Comparison of ENCODE assay signal across 8 mouse cellular contexts in genomic region chr14:55824001-55824480, GRCm38 (mm10). TPM values are rescaled to one million over a fixed set of nuclear protein-coding genes. Genes with fewer than 3 reads are reported as not detected.
DNase-seq lines count a peak whose midpoint lies in the region; ATAC-seq lines count a peak whose summit lies in the region.

No protein-coding gene starts in this region.

- H3K27ac ChIP-seq in embryonic facial prominence, embryonic 13.5 days = peak overlapping the region; percentile 100
- peak overlapping the region; percentile 95 for H3K27ac ChIP-seq in heart, embryonic 15.5 days
- H3K27ac ChIP-seq in midbrain, embryonic 14.5 days (replicated peaks; ENCODE audit: low read depth, low read length) = peak overlapping the region; percentile 56; the same call in 1 of the 2 replicates

- peaks cover 28% of the 10 kb centered on the region for H3K36me3 ChIP-seq in embryonic facial prominence, embryonic 13.5 days
- H3K36me3 ChIP-seq in heart, embryonic 15.5 days = no peaks in the 10 kb centered on the region
- no peaks in the 10 kb centered on the region for H3K36me3 ChIP-seq in midbrain, embryonic 14.5 days (ENCODE audit: control insufficient read depth, insufficient read depth, low read length)

- peak overlapping the region; percentile 78 for H3K9ac ChIP-seq in embryonic facial prominence, embryonic 13.5 days
- peak overlapping the region; percentile 74 for H3K9ac ChIP-seq in heart, embryonic 15.5 days
- peak overlapping the region; percentile 71; the same call in 1 of the 2 replicates for H3K9ac ChIP-seq in midbrain, embryonic 14.5 days (replicated peaks; ENCODE audit: low read length)

- no peak for ATAC-seq in embryonic facial prominence, embryonic 13.5 days (ENCODE audit: insufficient number of reproducible peaks, insufficient read depth, low FRiP score, low TSS enrichment, low read depth)
- ATAC-seq in heart, embryonic 15.5 days (replicated peaks; ENCODE audit: insufficient number of reproducible peaks, insufficient read depth, low FRiP score, low read depth) = no peak
- ATAC-seq in midbrain, embryonic 14.5 days (ENCODE audit: low FRiP score, low TSS enrichment) = no peak
- no peak for ATAC-seq in erythroblast, adult 5-6 weeks (replicated peaks; ENCODE audit: low FRiP score, poor library complexity, severe bottlenecking)

- 1% methylated on average over 10 of the region's 10 CpGs for WGBS in embryonic facial prominence, embryonic 13.5 days
- 8% methylated on average over 10 of the region's 10 CpGs for WGBS in heart, embryonic 15.5 days
- 3% methylated on average over 10 of the region's 10 CpGs for WGBS in midbrain, embryonic 14.5 days

- peak; percentile 30 for DNase-seq in right cerebral cortex, postnatal 4 days
- no peak for DNase-seq in right cerebral cortex, postnatal 25 days
- DNase-seq in kidney, postnatal 36 days = peak; percentile 20 to 58
- peak; percentile 62 for DNase-seq in midbrain, embryonic 14.5 days
- DNase-seq in frontal cortex, adult 2 months (ENCODE audit: extremely low spot score in 1 of 2, low spot score in 1 of 2) = no peak

- no peaks in the 10 kb centered on the region for H3K27me3 ChIP-seq in embryonic facial prominence, embryonic 13.5 days
- peaks cover 18% of the 10 kb centered on the region for H3K27me3 ChIP-seq in heart, embryonic 15.5 days
- peaks cover 16% of the 10 kb centered on the region for H3K27me3 ChIP-seq in midbrain, embryonic 14.5 days (ENCODE audit: control insufficient read depth, insufficient read depth, low read length)

- peak overlapping the region; percentile 86 for H3K4me3 ChIP-seq in embryonic facial prominence, embryonic 13.5 days
- H3K4me3 ChIP-seq in heart, embryonic 15.5 days = peak overlapping the region; percentile 67
- H3K4me3 ChIP-seq in midbrain, embryonic 14.5 days (replicated peaks; ENCODE audit: low read depth, low read length) = peak overlapping the region; percentile 54

- peaks cover 40% of the 10 kb centered on the region for H3K4me1 ChIP-seq in embryonic facial prominence, embryonic 13.5 days
- H3K4me1 ChIP-seq in heart, embryonic 15.5 days (replicated peaks) = peaks cover 48% of the 10 kb centered on the region
- H3K4me1 ChIP-seq in midbrain, embryonic 14.5 days (ENCODE audit: control insufficient read depth, insufficient read depth, low read length) = peaks cover 26% of the 10 kb centered on the region

- peak overlapping the region; percentile 94 for H3K4me2 ChIP-seq in embryonic facial prominence, embryonic 13.5 days
- H3K4me2 ChIP-seq in heart, embryonic 15.5 days = peak overlapping the region; percentile 87
- peak overlapping the region; percentile 74 for H3K4me2 ChIP-seq in midbrain, embryonic 14.5 days (ENCODE audit: low read length)

- H3K9me3 ChIP-seq in embryonic facial prominence, embryonic 13.5 days = no peaks in the 10 kb centered on the region
- no peaks in the 10 kb centered on the region for H3K9me3 ChIP-seq in heart, embryonic 15.5 days (replicated peaks)
- H3K9me3 ChIP-seq in midbrain, embryonic 14.5 days (ENCODE audit: control insufficient read depth, low read length) = no peaks in the 10 kb centered on the region

RNA-seq across cellular contexts. Expression of gene Nfatc4, which starts 1.1 kb away (rescaled TPM):
- polyA plus RNA-seq in embryonic facial prominence, embryonic 13.5 days (2015; fragmentation: Nextera tagmentation; extraction: Ambion mirVana) = 156 and 160 TPM in 2 replicates
- 10.8 and 15.8 TPM in 2 replicates for polyA plus RNA-seq in heart, embryonic 15.5 days (2015; fragmentation: Nextera tagmentation; extraction: Ambion mirVana)
- polyA plus RNA-seq in midbrain, embryonic 14.5 days (2014; fragmentation: Nextera tagmentation; extraction: Ambion mirVana) = 6.2 and 8.7 TPM in 2 replicates
- not detected in 2 replicates for total RNA-seq in erythroblast, adult 5-6 weeks (2015; ENCODE audit: low replicate concordance)
- total RNA-seq in erythroblast, adult 5-6 weeks (2017; ENCODE audit: low replicate concordance) = not detected in 2 replicates
- polyA plus RNA-seq in frontal cortex, adult 2 months (2012; rRNA removed) = 1.5 and 2.7 TPM in 2 replicates

RNA-seq across cellular contexts. Expression of gene Nynrin, which starts 29.8 kb away (rescaled TPM):
- polyA plus RNA-seq in embryonic facial prominence, embryonic 13.5 days (2015; fragmentation: Nextera tagmentation; extraction: Ambion mirVana) = 27.8 and 28.1 TPM in 2 replicates
- polyA plus RNA-seq in heart, embryonic 15.5 days (2015; fragmentation: Nextera tagmentation; extraction: Ambion mirVana) = 12.7 and 15.0 TPM in 2 replicates
- 6.5 and 11.2 TPM in 2 replicates for polyA plus RNA-seq in midbrain, embryonic 14.5 days (2014; fragmentation: Nextera tagmentation; extraction: Ambion mirVana)
- 0.38 and 0.84 TPM in 2 replicates for total RNA-seq in erythroblast, adult 5-6 weeks (2015; ENCODE audit: low replicate concordance)
- total RNA-seq in erythroblast, adult 5-6 weeks (2017; ENCODE audit: low replicate concordance) = 0.42 and 0.77 TPM in 2 replicates
- 3.8 and 4.3 TPM in 2 replicates for polyA plus RNA-seq in frontal cortex, adult 2 months (2012; rRNA removed)

RNA-seq across cellular contexts. Expression of gene Ripk3, which starts 35.4 kb away (rescaled TPM):
- 41.1 and 44.4 TPM in 2 replicates for polyA plus RNA-seq in embryonic facial prominence, embryonic 13.5 days (2015; fragmentation: Nextera tagmentation; extraction: Ambion mirVana)
- 12.6 and 20.7 TPM in 2 replicates for polyA plus RNA-seq in heart, embryonic 15.5 days (2015; fragmentation: Nextera tagmentation; extraction: Ambion mirVana)
- polyA plus RNA-seq in midbrain, embryonic 14.5 days (2014; fragmentation: Nextera tagmentation; extraction: Ambion mirVana) = 0.77 and 1.8 TPM in 2 replicates
- total RNA-seq in erythroblast, adult 5-6 weeks (2015; ENCODE audit: low replicate concordance) = 17.1 and 22.6 TPM in 2 replicates
- 6.7 and 7.2 TPM in 2 replicates for total RNA-seq in erythroblast, adult 5-6 weeks (2017; ENCODE audit: low replicate concordance)
- polyA plus RNA-seq in frontal cortex, adult 2 months (2012; rRNA removed) = 0.67 and 0.68 TPM in 2 replicates

RNA-seq across cellular contexts. Expression of gene Adcy4, which starts 40.1 kb away (rescaled TPM):
- polyA plus RNA-seq in embryonic facial prominence, embryonic 13.5 days (2015; fragmentation: Nextera tagmentation; extraction: Ambion mirVana) = 20.2 and 21.6 TPM in 2 replicates
- 14.9 and 18.0 TPM in 2 replicates for polyA plus RNA-seq in heart, embryonic 15.5 days (2015; fragmentation: Nextera tagmentation; extraction: Ambion mirVana)
- 2.4 and 3.2 TPM in 2 replicates for polyA plus RNA-seq in midbrain, embryonic 14.5 days (2014; fragmentation: Nextera tagmentation; extraction: Ambion mirVana)
- not detected in 2 replicates for total RNA-seq in erythroblast, adult 5-6 weeks (2015; ENCODE audit: low replicate concordance)
- total RNA-seq in erythroblast, adult 5-6 weeks (2017; ENCODE audit: low replicate concordance) = not detected in 2 replicates
- polyA plus RNA-seq in frontal cortex, adult 2 months (2012; rRNA removed) = 4.0 and 4.3 TPM in 2 replicates

RNA-seq across cellular contexts. Expression of gene Ltb4r1, which starts 58.3 kb away (rescaled TPM):
- polyA plus RNA-seq in embryonic facial prominence, embryonic 13.5 days (2015; fragmentation: Nextera tagmentation; extraction: Ambion mirVana) = 0.58 and 1.1 TPM in 2 replicates
- 0.65 and 0.66 TPM in 2 replicates for polyA plus RNA-seq in heart, embryonic 15.5 days (2015; fragmentation: Nextera tagmentation; extraction: Ambion mirVana)
- polyA plus RNA-seq in midbrain, embryonic 14.5 days (2014; fragmentation: Nextera tagmentation; extraction: Ambion mirVana) = 0.77 TPM in 1 of 2 replicates, not detected in the other
- total RNA-seq in erythroblast, adult 5-6 weeks (2015; ENCODE audit: low replicate concordance) = 6.3 and 14.8 TPM in 2 replicates
- 9.3 and 21.8 TPM in 2 replicates for total RNA-seq in erythroblast, adult 5-6 weeks (2017; ENCODE audit: low replicate concordance)
- polyA plus RNA-seq in frontal cortex, adult 2 months (2012; rRNA removed) = 0.11 and 0.14 TPM in 2 replicates

Comparison
In these comparisons a context has a peak if more than half of its experiments do, and no peak if none do; other contexts are left out.
1. DNase-seq: peak in right cerebral cortex, postnatal 4 days (single experiment), kidney, postnatal 36 days (2 of 2) and midbrain, embryonic 14.5 days (single experiment); none in right cerebral cortex, postnatal 25 days (single experiment) and frontal cortex, adult 2 months (0 of 2).
2. Peak in every context shown above with its lines, with median percentiles within 50 percentile points of each other: H3K27ac ChIP-seq, H3K4me2 ChIP-seq, H3K4me3 ChIP-seq and H3K9ac ChIP-seq.